Mouse (Mus musculus) heart, embryonic 16.5 days (tissue): ENCODE measurements around the gene Btbd8. TPM values are rescaled to one million over a fixed set of nuclear protein-coding genes. Genes with fewer than 3 reads are reported as not detected.

Source experiments
- ATAC-seq: fragments of 200-750 bp; cut with Nextera tagmentation; replicated peaks from 2 replicates; pipeline ENCODE4 v1.8.0; 2017; ENCODE audit warnings: moderate number of reproducible peaks; ENCODE audit not compliant: insufficient read depth, low FRiP score; ENCODE audit errors: extremely low read depth
- H3K27ac ChIP-seq: fragments of 300-500 bp; sonication (generic); 2 replicates; pipeline ENCODE4 v1.5.1; 2014; ENCODE audit warnings: mild to moderate bottlenecking, low read length, control low read depth, moderate library complexity
- H3K27me3 ChIP-seq: fragments of 300-500 bp; sonication (generic); 2 replicates; pipeline ENCODE4 v1.6.1; 2014; ENCODE audit warnings: low read length, mixed read lengths; ENCODE audit not compliant: control insufficient read depth, insufficient read depth
- H3K36me3 ChIP-seq: fragments of 300-500 bp; sonication (generic); 2 replicates; pipeline ENCODE4 v1.6.1; 2014; ENCODE audit not compliant: control insufficient read depth, insufficient read depth
- H3K4me1 ChIP-seq: fragments of 300-500 bp; sonication (generic); 2 replicates; pipeline ENCODE4 v1.6.1; 2014; ENCODE audit warnings: low read length, mixed read lengths; ENCODE audit not compliant: control insufficient read depth, insufficient read depth
- H3K4me2 ChIP-seq: fragments of 300-500 bp; sonication (generic); 2 replicates; pipeline ENCODE4 v1.6.1; 2014; ENCODE audit warnings: low read depth, mild to moderate bottlenecking, control low read depth, low read length
- H3K4me3 ChIP-seq: fragments of 300-500 bp; sonication (generic); 2 replicates; pipeline ENCODE4 v1.5.1; 2014; ENCODE audit warnings: mild to moderate bottlenecking, control low read depth, low read length
- H3K9ac ChIP-seq: fragments of 300-500 bp; sonication (generic); 2 replicates; pipeline ENCODE4 v1.6.1; 2014; ENCODE audit warnings: low read length, control low read depth
- H3K9me3 ChIP-seq: fragments of 300-500 bp; sonication (generic); replicated peaks from 2 replicates; pipeline ENCODE4 v1.6.1; 2016; ENCODE audit warnings: low read length; ENCODE audit not compliant: control insufficient read depth
- WGBS: fragments of 180-500 bp; shearing (Covaris S2); extraction: QIAGEN DNeasy Blood & Tissue Kit; methylation state at CpG from one replicate; pipeline ENCODE4 v1.1.7; 2014; 5-methylcytosine and 5-hydroxymethylcytosine counted together
- polyA plus RNA-seq: library from polyadenylated mRNA; unstranded; fragments of >200 nt; fragmentation: Nextera tagmentation; extraction: Ambion mirVana; gene quantifications from 2 replicates; pipeline ENCODE4 v1.2.1, GENCODE M21; 2015

Gene Btbd8
- polyA plus RNA-seq, 1 experiment from 2014 or later: 3.2 TPM

DNA sequence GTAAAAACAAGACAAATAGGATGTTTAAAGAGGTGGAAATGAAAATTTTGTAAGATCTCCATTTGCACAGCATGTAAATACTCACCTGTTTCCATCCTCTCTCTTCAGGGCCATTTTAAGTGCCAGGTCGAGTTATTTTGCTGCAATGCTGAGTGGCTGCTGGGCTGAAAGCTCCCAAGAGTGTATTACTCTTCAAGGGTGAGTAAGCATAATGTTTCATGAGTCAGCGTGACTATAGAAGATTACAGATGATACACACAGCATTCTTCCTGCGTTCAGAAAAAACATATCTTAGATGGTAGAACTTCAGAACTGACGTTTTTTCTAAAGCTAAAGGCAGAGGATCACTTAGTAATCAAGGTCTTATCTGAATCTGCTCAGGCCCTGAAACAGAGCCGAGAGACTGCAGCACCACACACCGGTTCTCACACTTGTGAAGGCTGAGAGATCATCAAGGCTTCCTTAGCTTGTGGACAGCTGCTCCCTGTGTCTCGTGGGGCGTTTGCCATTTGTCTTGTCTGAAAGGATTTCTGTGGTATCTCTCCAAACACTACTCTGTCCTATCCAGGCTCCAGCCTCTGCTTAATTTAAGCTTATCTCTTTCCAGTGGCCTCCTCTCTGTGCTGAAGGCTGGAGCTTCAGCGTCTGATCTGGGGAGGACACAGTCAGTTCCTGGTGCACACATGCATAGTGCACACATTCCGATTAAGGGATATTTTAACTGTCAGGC is 33.0 kb downstream of the Btbd8 start:
- Histone ChIP-seq H3K4me1 (peaks cover 10% of the 10 kb centered on the region), H3K36me3 (no peaks in the 10 kb centered on the region), H3K9ac (no peak overlapping the region), H3K4me3 (no peak overlapping the region), H3K9me3 (no peaks in the 10 kb centered on the region), H3K27ac (no peak overlapping the region), H3K4me2 (no peak overlapping the region), H3K27me3 (no peaks in the 10 kb centered on the region)
- no peak for ATAC-seq
- 42% methylated on average over 10 of the region's 10 CpGs for WGBS

DNA sequence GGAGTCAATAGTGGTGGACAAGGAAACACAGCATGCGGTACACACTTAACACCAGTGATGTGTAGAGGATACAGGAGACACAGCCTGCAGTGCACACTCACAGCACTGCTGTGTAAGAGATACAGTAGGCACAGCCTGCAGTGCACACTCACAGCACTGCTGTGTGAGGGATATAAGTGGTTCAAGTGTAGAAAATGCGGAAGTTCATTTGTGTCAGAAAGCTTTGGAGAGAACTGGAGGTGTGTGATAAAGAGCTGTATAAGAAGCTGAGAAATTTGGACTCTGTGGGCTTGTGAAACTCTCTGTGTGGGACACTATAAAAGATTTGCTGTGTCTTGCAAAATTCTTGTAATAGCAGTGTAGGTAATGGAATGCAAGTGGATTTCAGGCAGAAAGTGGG is 42.4 kb downstream of the Btbd8 start:
- no peak overlapping the region for H3K4me3 ChIP-seq
- no peak for ATAC-seq
- H3K36me3 ChIP-seq: no peaks in the 10 kb centered on the region
- H3K9me3 ChIP-seq: no peaks in the 10 kb centered on the region
- no peaks in the 10 kb centered on the region for H3K27me3 ChIP-seq
- H3K4me2 ChIP-seq: no peak overlapping the region
- 78% methylated on average over 2 of the region's 2 CpGs for WGBS
- H3K4me1 ChIP-seq: no peaks in the 10 kb centered on the region
- no peak overlapping the region for H3K27ac ChIP-seq
- H3K9ac ChIP-seq: no peak overlapping the region

DNA sequence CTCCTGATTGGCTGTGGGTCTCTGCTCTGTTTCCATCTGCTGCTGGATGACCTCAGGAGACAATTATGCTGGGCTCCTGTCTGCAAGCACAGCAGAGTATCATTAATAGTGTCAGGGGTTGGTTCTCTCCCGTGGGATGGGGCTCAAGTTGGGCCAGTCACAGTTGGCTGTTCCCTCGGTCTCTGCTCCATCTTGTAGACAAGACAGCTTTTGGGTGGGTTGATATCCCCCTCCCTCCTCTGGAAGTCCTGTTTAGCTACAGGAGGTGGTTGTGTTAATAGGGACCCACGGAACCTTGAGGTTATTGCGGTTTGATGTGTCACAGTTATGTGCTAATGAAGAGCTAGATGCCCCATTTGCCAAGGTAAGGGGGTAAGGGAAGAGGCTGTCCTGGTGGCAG is 51.2 kb downstream of the Btbd8 start:
- Histone ChIP-seq H3K9ac (no peak overlapping the region), H3K36me3 (no peaks in the 10 kb centered on the region), H3K27me3 (no peaks in the 10 kb centered on the region), H3K9me3 (no peaks in the 10 kb centered on the region), H3K4me1 (0 out of 2 replicates have a peak, but pooled peaks cover 2% of the 10 kb centered on the region), H3K4me3 (no peak overlapping the region), H3K4me2 (no peak overlapping the region), H3K27ac (no peak overlapping the region)
- ATAC-seq: no peak
- 54% methylated on average over 4 of the region's 4 CpGs for WGBS

DNA sequence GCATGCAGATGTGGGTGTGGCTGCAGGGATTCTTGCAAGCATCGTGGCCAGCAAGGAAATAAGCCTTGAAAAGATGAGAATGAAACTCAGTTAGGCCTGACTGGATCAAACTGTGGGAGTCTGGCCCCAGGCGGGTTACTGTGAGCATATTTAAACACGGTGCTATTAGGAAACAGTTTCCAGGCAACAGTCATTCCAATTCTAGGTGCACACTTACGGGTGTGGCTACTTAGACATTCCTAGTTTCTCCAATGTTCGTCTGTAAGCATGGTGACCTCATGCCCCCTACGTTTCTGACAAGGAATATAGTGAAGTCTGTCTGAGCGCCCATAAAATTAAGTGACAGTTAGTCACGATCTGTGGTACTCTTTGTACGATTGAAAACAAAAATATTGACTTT is 53.2 kb downstream of the Btbd8 start:
- no peak overlapping the region for H3K4me3 ChIP-seq
- whole genome bisulfite sequencing: 78% methylated on average over 9 of the region's 9 CpGs

DNA sequence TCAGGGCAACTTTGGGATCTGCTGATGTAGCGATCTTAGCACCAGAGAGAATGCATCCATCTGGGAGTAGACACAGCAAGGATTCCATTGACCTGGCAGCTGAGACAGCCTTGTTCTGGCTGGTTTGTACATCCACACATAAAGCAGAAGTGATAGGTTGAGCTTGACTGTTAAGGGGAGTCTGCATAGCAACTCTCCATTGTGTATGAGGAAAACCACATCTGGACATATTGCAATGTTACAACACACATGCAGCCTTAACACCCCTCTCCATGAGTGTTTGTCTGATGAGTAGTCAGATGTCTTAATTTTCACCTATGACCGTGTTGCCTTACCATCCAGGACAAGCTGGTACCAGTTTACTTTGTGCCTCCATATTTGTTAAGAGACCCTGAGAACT is 54.7 kb downstream of the Btbd8 start:
- Histone ChIP-seq H3K27ac (no peak overlapping the region), H3K27me3 (no peaks in the 10 kb centered on the region), H3K4me1 (0 out of 2 replicates have a peak, but pooled peaks cover 2% of the 10 kb centered on the region), H3K4me2 (no peak overlapping the region), H3K9ac (no peak overlapping the region), H3K4me3 (no peak overlapping the region), H3K36me3 (peaks cover 2% of the 10 kb centered on the region; the same call in 1 of the 2 replicates), H3K9me3 (peaks cover 4% of the 10 kb centered on the region; the same call in 1 of the 2 replicates)
- ATAC-seq: no peak
- WGBS: 93% methylated on average over 2 of the region's 2 CpGs

More for the DNA sequence above, 53.2 kb downstream of the Btbd8 start:
- Histone ChIP-seq H3K4me1 (0 out of 2 replicates have a peak, but pooled peaks cover 2% of the 10 kb centered on the region), H3K9ac (no peak overlapping the region), H3K27me3 (no peaks in the 10 kb centered on the region), H3K27ac (no peak overlapping the region), H3K9me3 (peaks cover 4% of the 10 kb centered on the region; the same call in 1 of the 2 replicates), H3K36me3 (peaks cover 2% of the 10 kb centered on the region; the same call in 1 of the 2 replicates), H3K4me2 (no peak overlapping the region)
- ATAC-seq: no peak

DNA sequence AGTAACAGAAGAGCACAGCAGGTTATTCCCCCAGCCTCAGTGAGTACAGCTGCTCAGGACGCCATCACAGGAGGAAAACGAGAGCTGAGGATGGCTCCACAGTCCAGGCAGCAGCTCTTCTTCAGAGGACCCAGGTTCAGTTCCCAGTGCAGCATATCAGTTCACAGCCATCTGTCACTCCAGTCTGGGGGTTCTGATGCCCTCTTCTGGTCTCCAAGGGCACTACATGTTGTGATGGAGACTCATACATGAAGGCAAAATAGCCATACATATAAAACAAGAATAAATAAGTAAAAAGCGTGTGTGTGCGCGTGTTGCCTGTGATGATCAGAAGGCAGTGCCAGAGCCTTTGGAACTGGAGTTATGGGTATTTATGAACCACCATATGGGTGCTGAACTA is 57.0 kb downstream of the Btbd8 start:
- no peak for ATAC-seq

DNA sequence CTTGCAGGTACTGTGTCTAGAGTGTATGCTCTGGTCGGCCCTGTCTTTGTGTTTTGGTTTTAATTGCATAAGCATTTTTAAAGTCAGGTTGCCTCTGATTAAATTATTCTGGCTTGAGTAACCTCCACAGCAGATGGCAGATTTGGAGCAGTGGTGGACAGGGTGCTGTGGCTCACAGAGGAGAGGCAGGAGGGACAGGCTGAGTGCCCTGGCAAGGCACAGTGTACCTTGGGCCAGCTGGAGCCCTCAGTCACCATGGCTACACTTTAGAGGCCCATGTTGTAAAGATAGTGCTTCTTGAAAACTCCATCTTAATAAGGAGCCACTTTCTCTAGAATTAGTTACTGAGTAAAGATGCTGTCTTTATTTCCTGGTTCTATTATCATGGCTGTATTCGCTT is 58.2 kb downstream of the Btbd8 start:
- Histone ChIP-seq H3K27ac (no peak overlapping the region), H3K4me3 (no peak overlapping the region), H3K27me3 (no peaks in the 10 kb centered on the region), H3K4me2 (no peak overlapping the region), H3K9ac (no peak overlapping the region), H3K9me3 (peaks cover 4% of the 10 kb centered on the region; the same call in 1 of the 2 replicates), H3K36me3 (peaks cover 2% of the 10 kb centered on the region; the same call in 1 of the 2 replicates), H3K4me1 (no peaks in the 10 kb centered on the region)
- no peak for ATAC-seq
- WGBS: 84% methylated on average over 2 of the region's 2 CpGs

More for the DNA sequence above, 57.0 kb downstream of the Btbd8 start:
- Histone ChIP-seq H3K27ac (no peak overlapping the region), H3K9ac (no peak overlapping the region), H3K4me2 (no peak overlapping the region), H3K4me3 (no peak overlapping the region), H3K27me3 (no peaks in the 10 kb centered on the region), H3K4me1 (no peaks in the 10 kb centered on the region), H3K36me3 (peaks cover 2% of the 10 kb centered on the region; the same call in 1 of the 2 replicates), H3K9me3 (peaks cover 4% of the 10 kb centered on the region; the same call in 1 of the 2 replicates)
- 95% methylated on average over 5 of the region's 5 CpGs for WGBS

DNA sequence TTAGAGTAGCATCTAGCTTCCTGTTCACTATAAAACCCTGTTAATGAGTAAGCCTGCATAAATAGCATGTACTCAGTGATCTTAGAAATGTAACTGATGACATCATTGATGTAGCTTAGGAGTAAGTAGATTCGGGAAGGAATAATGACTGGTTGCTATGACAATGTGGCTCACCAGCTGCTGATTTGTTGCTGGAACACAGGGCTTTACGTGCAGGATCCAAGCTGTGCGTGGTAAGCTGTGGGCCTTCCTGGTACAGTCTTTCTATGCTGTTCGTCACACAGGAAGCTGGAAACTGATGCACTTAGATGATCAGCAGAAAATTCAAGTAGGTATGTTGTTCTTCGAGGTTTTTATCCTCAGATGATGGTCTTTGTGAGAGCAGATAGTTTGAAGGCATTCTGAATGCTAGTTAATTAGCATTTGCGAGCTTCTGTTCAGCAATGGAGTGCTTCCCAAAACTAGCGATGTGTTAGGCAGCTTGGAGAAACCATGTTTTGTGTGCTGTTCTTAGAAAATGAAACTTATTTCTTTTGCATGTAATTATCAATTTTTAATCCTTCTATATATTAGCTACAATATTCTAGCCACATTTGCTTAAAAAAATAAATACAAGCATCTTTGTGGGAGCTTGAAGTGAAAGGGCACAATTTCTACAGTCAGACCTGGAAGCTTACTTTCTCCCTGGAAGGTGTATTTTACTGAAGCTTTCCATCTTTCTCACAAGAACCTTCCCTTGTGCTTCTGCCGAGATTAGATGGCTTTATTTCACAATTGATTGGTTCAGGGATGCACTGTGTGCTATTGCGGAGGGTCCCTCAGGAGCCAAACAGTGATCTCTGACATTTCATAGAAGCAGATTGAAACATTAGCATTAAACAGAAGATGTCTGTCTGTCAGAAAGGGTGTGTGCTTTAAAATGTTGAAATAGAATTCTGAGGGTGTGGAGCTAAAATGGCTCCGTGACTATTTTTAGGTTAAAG is 60.0 kb downstream of the Btbd8 start:
- no peak overlapping the region for H3K4me2 ChIP-seq
- WGBS: 76% methylated on average over 10 of the region's 10 CpGs

More for the DNA sequence above, 60.0 kb downstream of the Btbd8 start:
- no peak overlapping the region for H3K9ac ChIP-seq
- no peak for ATAC-seq
- H3K36me3 ChIP-seq: peaks cover 2% of the 10 kb centered on the region; the same call in 1 of the 2 replicates
- H3K9me3 ChIP-seq: peaks cover 4% of the 10 kb centered on the region; the same call in 1 of the 2 replicates
- H3K4me1 ChIP-seq: no peaks in the 10 kb centered on the region
- H3K27me3 ChIP-seq: no peaks in the 10 kb centered on the region
- H3K4me3 ChIP-seq: no peak overlapping the region
- no peak overlapping the region for H3K27ac ChIP-seq
